Mouse (Mus musculus): ENCODE measurements at regions not wholly inside any gene's neighbourhood (a gene's known extent, or its start where the extent isn't known, plus 50 kb on each side); places are given as distances from the start of the nearest gene placed in this dataset.

DNA sequence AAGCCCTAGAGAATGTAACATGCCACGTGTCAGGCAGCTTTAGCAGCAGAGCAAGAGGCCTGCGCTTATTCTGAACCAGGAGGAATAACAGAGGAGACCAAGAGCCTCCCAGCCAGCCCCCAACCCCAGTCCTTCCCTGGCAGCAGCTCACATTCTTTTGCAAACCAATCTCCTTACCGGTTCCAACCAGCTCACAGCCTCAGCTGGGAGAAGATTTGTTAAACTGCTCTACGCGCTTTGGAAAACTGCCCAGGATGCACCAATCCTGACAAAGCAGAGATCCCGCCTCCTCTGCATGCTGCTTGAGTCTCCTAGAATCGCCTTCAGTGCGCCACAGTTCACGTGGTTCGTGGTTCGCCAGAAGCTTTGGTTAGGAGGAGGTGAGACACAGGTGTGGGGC is 51.8 kb downstream of the Gm9376 start:
- DNase-seq (ENCODE audit: low spot score in 2 of 2) = peak in 1 of 2 experiments; percentile 15

DNA sequence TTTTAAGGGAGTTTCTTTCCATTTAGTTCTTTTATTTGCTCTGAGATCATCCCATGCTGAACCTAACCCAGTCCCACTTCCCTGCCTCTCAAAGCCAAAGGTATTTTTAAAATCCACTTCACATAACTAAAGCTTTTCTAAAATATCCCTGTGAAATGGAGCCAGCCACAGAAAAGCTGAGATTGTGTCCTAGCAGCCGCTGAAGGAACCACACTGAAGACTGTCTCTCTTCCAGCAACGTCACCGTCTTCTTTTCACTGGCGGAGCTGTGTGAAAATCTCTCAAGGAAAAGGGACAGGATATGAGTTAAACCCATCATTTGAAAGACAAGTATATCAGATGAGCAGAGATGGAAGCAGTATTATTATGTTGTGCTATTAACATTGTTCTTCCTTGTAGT is 53.3 kb downstream of the Gm9376 start:
- no peak for DNase-seq (ENCODE audit: low spot score in 2 of 2)

DNA sequence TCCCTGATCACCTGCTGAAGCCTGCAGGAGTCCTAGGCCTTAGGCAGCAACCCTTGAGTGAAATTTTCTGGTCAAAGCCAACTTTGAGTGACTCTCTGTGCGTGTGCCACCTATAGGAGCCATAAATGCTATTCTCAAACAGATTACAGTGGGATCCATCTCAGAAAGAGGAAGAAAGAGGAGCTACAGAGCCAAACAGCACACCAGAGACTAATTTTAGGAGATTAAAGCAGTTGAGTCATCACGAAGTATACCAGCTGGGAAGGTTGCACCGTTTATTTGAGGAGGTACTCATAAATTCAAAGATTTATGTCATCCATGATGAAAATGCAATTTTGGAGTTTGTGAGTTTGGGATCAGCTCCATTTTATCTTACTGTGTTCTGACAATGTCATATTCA is 54.3 kb downstream of the Gm9376 start:
- peak in 1 of 2 experiments; percentile 7 for DNase-seq (ENCODE audit: low spot score in 2 of 2)

DNA sequence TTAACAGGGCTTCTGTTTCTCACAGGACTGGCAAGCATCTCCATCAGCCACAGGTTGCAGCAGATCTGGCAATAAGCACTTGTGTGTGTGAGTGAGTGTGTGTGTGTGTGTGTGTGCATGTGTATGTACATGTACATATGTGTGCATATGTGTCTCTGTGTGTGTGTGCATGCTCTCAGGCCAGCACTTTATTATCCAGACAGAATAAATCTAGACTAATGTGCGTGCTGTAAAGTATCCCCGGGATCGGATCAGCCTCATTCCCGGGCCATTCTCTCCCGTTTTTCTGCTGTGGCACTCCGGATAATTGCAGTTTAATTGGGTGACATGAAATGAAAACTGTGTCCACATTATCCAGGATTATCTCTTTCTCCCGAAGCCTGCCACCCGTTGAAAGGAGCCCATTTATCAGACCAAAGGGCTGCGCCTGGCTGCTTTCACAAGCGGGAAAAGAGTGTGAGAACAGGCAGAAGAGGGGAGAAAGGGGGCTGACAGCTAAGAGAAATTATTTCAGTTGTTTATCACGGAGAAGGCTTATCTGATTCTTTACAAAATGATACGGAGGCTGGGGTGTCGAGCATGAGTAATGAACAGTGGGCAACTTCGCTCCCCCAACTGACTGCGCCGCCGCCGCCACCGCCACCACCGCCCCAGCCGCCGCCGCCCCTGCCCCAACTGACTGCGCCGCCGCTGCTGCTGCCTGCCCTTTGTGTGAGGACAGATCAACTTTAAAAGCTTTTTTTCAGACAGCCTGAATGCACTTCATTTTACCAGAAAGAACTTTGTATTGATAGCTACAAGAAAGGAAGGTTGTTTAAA is 55.5 kb downstream of the Gm9376 start:
- no peak for DNase-seq (ENCODE audit: low spot score in 2 of 2)

DNA sequence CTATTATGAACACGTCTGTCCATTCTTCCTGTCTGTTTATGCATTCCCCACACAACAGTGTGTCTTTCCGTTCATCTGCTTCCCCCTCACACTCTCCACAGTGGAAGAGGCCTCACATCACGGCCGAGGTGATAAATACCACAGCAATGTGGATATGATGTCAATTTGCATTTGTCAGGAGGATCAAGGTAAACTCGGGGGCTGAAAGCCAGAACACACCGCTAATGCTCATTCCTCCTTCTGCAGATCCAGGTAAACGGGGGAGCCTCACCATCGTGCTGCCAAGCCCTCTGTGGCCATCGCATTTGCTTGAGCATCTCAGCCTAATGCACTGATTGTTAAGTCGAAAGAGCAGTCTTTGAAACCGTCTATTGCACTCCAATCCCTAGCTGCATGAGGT is 56.1 kb downstream of the Gm9376 start:
- DNase-seq (ENCODE audit: low spot score in 2 of 2) = no peak

DNA sequence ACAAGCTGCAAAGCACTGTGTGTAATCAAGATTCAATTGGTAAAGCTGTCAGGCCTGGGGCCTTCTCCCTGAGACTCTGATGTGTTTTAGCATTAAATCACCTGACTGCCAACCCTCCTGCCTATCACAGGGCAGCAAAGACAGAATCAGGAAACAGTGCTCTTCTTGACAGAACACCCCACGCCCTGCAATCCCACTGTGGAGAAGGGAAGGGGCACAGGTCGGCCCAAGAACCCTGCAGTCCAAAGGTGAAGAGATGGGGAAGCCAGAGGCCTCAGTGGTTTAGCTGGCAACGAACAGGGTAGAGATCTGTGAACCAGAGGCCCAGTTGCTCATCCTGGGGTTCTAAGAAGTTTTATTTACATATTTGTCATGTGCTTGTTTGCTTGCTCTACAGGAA is 71.3 kb downstream of the Gm9376 start:
- no peak for DNase-seq (ENCODE audit: low spot score in 2 of 2)

DNA sequence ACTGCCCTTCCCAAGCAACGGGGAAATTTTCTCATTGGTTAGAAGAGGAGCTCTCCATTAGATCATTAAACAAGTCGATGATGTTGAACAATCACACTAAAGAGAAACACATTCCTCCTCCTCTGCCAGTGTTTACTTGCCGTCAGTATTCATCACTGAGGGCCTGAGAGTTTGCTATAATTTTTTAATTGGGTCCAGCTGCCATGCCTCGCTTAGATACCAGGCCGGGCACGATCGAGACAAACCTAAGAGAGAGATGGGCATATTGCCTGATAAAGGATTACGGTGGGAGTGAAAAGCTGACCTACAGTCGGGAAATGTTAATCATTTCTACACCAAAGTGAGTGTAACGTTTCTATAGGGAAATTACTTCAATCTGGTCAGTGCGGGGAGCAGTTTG is 96.2 kb downstream of the Gm9376 start:
- DNase-seq (ENCODE audit: low spot score in 2 of 2) = no peak

DNA sequence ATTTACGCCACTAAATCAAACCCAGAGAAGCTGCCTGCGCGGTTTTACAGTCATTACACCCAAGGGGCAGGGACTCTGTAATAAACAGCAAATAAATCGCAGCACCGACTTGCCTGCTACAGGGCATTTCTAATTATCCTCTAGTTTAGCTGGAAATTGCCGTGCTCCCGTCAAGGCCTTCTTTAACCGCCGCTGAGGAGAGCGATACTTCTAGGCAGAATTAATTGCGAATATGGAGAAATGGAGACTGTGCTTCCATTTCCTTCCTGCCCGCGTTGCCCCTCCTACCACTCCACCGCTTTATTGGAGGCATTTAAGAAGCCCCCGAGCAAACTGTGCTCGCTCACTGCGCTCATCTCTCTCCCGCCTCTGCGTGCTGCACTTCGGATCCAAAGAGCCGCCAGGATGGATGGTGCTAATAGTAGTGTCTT is 96.6 kb downstream of the Gm9376 start:
- DNase-seq (ENCODE audit: low spot score in 2 of 2) = no peak

DNA sequence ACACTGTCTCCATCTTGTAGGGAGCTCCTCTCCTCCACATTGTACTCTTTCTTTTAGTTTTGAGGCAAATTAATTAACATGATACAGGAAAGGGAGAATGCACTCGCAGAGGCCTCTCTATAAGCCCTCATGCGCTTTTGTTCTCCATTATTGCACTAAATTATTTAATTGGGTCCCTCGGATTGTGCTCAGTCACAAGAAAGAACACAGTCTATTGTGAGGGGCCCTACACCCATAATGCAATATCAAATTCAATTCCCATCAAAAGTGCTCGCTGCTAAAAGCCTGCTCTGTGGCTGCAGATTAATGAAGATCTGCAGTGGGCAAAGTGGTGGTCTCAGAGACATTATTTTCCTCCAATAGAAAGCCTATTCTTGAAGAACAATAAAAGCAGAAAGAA is 99.8 kb downstream of the Gm9376 start:
- DNase-seq (ENCODE audit: low spot score in 2 of 2) = no peak

DNA sequence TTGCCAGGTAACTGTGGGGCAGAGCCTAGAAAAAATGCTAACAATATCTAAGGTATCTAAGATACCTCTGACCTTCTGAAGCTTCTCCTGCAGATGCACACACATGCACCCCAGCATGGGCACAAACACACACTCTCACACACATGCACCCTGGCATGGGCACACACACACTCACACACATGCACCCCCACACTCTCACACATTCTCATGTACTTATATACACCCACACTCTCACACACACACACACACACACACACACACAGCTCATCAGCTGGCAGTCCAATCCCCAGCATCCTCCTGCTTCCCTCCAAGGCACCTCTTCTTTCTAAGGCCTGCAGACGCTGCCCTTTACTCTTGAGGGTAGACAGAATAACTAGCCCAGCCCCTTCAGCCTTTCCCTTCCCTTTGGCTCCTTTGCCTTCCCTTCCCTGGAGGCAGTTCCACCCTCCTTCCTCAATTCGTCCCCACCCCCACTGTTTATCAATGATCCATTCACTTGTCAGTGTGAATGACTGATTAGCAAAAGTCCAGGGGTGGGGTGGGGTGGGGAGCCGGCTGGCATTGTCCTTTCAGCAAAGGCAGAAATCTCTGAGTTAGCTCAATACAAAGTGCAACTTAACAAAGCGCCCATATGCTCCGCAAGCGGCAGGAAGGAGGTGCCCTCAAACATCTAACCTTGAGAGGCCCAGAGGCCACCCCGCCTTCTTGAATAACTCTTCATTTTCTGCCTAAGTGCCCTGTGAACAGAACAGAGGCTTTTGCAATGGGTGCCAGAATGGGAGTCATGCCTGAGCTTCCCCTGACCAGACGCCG is 102.1 kb downstream of the Gm9376 start:
- no peak for DNase-seq (ENCODE audit: low spot score in 2 of 2)

DNA sequence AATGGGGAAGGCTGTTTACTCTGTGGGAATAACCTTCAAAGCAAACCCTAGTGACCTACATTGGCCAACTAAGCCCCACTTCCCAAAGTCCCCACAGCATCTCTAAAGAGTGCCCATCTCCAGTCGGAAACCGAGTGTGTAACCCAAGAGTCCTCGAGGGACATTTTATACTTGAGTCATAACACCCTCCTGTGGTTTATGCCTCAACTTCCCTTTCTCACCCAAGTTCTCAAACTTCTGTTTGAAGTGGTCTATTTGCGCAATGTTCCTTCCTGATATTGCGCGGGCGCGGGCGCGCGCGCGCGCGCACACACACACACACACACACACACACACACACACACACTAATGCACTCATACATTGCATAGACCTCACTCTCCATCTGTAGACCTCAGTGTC is 104.6 kb downstream of the Gm9376 start:
- no peak for DNase-seq (ENCODE audit: low spot score in 2 of 2)

DNA sequence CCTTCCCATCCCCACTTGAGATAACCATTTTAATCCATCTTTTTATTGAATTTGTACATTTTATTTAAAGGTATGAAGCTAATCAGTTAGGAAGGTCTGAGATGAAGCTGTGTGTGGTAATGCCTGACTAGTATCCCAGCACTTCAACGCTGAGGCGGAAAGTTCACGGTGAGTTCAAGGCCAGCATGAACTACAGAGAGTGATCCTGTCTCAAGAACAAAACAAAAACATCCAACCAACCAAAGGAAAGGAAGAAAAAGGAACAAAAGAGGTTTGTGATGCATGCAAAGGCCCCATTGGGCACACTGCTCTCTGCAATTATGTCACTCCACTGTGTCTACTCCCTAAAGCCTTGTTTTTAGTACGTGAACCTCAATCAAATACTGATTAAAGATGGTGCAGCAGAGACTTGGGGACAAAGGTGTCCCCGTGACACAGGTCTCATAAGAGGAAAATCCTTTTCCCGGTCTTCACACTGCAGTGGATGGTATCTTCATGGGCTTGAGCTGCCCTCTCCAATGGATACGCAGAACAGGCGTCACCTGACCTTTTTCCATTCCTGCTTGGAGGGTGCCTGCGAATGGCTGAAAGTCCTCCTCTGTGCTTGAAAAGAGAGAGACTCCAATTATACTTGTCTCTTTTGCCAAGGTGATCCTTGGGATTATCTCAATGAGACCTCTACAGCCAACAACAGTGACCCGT is 108.2 kb downstream of the Gm9376 start:
- DNase-seq (ENCODE audit: low spot score in 2 of 2) = no peak

DNA sequence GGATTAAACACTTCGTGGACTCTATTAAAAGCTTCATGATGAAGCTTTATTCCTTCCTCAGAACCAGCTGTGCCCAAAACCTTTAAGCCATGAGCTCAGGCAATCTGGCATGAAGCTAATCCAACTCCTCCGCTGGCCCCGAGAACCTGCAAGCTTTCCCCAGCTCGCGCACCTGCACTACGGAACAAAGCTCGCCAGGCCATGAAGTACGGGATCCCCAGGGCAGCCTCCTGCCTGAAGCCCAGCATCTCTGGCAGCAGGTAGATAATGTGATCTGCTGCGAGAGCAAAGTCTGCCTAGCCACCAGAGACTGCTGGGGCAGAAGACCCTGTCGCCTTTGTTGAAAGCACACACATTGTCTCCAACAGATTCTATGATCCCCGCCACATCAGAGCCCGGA is 108.9 kb downstream of the Gm9376 start:
- no peak for DNase-seq (ENCODE audit: low spot score in 2 of 2)

DNA sequence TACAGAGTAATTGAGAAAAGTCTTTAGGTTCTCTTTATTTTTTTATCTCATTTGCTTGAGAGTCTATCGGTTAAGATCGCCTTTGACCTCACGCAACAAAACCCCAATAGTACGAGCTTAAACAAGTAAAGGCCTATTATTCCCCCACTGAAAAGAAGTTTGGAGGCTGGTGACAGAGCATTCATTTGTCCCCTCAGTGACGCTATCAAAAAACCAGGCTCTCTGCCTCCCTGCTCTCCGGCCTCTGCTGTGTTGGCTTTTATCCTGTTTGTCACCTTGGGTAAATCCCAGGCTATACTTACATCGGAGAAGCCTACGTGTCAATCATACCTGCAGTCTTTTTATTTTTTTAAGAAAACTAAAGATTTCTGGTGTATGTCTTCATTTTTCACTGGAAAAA is 112.9 kb downstream of the Gm9376 start:
- DNase-seq (ENCODE audit: low spot score in 2 of 2) = no peak

DNA sequence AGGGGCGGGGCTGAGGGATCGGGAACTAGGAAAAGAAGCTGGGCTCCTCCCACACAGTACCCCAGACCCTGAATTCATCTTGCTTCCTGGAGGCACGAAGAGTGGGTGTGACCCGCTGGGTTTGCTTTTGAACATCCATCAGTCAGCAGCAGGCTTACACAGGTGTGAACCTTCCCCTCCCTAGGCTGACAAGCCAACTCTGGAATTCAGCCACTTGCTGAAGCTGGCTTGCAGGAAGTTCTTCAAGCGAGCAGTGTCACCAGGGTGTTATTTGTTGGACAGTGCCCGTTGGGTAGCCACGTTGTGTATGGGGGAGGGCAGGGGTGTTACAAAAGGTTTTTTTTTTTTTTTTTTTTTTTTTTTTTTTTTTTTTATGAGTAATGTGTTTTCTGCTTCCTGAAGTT is 118.8 kb downstream of the Gm9376 start:
- no peak for DNase-seq (ENCODE audit: low spot score in 2 of 2)

DNA sequence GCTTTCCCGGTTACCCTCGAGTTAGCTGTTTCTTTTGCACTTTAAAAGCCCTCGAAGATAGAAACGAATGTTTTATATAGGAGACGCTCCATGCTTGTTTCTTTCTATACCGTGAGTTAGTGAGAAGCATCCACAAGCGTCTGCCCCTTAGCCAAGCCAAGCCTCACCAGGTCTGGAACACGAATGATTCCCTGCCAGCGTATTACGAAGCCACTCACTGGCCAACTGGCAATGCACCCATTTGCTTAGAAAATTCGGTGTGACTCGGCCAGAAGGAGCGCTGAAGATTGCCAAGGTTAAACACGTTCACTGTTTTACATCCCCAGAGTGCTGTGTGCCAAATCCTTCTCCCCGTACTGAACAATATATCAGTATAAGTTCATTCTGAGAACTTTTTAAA is 121.3 kb downstream of the Gm9376 start:
- no peak for DNase-seq (ENCODE audit: low spot score in 2 of 2)

DNA sequence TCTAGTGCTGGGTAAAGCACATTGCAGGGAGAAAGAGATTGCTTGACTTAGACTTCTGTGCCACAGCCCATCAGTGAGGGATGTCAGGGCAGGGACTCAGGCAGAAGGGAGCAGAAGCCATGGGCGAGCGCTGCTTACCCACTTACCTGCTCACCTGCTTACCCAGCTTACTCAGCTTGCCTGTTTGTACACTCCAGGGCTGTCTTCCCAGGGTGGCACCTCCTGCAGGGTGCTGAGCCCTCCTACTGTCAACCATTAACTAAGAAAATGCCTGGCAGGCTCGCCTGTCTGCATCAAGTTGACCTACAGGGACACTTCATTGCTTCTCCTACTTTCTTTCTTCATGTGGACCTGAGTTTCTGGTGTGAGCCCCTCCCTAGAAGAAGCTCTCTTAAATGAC is 124.0 kb downstream of the Gm9376 start:
- DNase-seq (ENCODE audit: low spot score in 2 of 2) = no peak

DNA sequence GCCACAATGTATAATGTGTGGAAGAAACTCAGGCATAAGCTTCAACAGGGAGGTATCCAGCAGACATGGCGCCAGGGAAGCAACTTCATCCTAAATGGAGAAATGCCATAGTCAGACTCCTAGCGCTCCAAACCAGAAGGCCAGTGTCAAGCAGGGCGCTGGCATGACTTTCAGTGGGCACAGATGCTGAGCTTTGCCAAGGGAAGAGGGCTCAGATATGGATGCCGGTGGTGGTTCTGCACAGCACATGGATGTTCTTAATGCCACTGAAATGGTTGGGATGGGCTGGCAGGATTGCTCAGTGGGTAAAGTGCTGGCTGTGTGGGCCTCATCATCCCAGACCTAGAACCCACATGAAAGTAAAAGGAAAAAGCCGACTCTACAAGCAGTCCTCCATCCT is 124.8 kb downstream of the Gm9376 start:
- no peak for DNase-seq (ENCODE audit: low spot score in 2 of 2)

DNA sequence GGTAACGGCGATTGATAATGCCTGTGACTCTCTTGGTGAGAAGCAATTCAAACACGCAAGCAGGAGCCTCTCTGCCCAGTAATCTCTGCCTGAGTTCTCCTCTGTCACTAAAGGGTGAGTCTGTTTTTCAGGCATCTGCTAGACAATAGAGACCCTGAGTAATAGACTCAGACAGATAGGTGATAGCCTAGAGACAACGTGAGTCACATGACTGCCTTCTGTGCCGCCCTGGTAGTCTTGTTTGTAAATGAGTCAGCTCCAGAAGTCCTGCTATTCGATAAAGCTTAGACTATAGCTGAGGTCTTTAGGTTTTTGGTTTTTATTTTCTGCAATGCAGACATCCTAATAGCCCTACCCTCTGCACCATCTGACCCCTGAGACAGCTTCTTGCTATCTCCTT is 126.9 kb downstream of the Gm9376 start:
- no peak for DNase-seq (ENCODE audit: low spot score in 2 of 2)

DNA sequence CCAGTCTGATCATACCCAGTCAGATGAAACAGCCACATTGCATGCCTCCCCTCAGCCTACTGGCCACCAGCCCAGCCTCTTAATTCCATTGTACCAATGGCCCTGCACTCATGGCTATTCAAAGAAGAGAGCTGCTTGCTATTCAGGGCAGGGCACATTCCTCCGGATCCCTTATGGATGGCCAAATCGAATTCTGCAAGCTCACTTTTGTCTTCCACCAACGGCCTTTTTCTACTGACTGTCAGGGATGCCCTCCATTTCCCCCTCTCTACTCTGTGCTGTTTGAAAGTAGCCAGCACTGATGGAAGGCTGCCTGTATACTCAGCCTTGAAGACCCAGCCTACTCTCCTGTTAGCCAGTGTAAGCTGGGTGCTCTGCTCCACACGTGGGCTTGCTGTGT is 147.5 kb downstream of the Gm9376 start:
- DNase-seq (ENCODE audit: low spot score in 2 of 2) = no peak

DNA sequence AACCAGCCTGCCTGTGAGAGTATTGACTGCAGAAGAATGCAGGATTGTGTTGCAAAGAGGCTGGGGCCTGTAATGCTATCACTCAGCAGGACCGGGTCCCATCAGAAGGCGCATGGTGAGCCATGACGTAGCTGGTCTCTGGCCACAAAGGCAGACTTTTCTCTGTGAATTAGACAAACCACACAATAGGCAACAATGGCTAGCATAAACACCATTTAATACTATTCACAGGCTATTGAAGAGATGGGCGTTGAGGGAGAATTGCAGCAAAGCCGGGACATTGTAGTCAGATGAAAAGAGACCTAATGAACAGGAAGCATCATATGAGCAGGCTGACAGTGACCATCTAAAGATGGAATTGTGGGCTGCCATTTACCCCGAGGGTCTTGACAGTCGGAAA is 149.4 kb downstream of the Gm9376 start:
- no peak for DNase-seq (ENCODE audit: low spot score in 2 of 2)

DNA sequence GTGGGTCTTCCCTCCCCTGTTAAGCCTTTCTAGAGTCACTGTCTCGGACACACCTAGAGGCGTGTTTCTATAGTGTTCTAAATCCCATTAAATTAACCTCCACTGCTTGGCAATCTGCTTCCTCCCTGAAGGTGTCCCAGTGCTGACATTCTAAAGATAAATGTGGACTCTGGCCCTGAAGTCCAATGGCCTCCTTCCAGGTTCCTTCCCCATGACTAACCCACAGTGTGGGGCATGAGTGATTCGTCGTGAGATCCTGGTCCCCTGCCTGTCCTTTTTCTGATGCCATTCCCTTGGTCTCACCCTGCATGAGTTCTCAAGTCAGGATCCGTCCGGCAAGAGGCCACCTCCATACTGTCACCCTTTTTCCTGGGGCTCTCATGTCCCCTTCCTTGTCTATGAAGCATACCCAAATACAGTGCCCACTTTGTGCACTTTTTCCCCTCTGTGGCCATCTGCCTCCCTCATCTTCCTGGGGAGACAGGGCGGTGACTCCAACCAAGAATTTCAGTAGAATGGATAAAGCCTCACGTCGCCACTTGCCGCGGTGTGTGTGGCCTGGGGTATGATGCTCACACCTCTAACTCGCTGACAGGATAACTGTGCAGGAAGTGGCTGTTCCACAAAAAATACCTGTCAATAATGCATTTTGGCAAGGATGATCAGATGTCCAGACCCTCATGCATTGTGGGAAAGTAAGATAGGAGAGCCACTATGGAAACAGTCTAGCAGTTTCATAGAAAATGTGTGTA is 152.9 kb downstream of the Gm9376 start:
- no peak for DNase-seq (ENCODE audit: low spot score in 2 of 2)

All from right cerebral cortex, adult 2 months (tissue).